Mouse (Mus musculus): ENCODE measurements around the gene Fam172a. TPM values are rescaled to one million over a fixed set of nuclear protein-coding genes. Genes with fewer than 3 reads are reported as not detected.

The Fam172a gene
- polyA plus RNA-seq, 1 experiment from 2014 or later: 32.9 TPM

DNA sequence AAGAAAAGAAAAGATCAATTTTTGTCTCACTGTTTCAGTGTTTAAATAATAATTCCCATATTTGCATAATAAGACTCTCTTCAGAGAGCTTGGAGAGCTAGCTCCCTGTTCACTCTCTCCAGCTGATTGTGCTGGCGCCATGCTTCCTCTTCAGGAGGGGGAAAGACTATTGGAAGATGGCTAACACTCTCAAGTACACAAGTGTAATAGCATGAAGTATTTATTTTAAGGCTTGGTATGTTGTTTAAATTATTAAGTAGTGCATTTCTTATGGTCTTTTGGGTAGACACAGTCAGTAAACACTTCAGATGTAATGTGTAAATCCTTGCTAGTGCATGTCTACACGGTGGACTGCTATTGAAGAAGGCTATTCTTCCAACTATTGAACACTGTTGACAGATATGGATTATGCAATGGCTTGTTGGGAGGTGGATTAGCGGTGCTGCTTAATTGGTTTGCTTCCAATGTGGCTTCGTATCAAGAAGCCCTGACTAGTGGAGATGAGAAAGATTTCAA is 422.1 kb downstream of the Fam172a start:
- WGBS: 93% methylated on average over 4 of the region's 4 CpGs
- no peak for DNase-seq (ENCODE audit: low spot score)
- no peak overlapping the region for H3K4me3 ChIP-seq
- H3K27me3 ChIP-seq (ENCODE audit: low read depth, poor library complexity, severe bottlenecking): no peaks in the 10 kb centered on the region
- no peaks in the 10 kb centered on the region for H3K36me3 ChIP-seq
- H3K9me3 ChIP-seq (replicated peaks): no peaks in the 10 kb centered on the region
- H3K4me1 ChIP-seq: no peaks in the 10 kb centered on the region
- no peak overlapping the region for H3K27ac ChIP-seq (replicated peaks)

DNA sequence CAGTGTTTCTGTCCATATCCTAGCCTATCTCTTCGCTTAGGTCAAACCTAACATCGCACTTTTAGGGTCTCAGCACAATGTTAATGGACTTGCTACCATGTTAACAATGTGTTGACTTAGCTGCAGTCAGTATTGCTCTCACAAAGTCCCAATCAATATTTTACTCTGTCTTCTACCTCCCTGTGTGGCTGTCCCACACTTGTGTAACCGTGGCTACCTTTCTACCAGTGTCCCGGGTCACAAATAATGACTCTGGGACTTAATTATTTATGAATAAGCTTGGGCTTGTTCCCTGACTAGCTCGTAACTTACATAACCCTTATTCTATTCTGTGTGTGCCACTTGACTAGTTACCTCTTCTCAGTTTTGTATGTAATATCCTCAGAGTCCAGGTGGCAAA is 455.6 kb downstream of the Fam172a start:
- Histone ChIP-seq H3K4me1 (peaks cover 27% of the 10 kb centered on the region), H3K27ac (replicated peaks) (no peak overlapping the region), H3K4me3 (no peak overlapping the region), H3K9me3 (replicated peaks) (no peaks in the 10 kb centered on the region), H3K27me3 (ENCODE audit: low read depth, poor library complexity, severe bottlenecking) (peaks cover 7% of the 10 kb centered on the region; the same call in 1 of the 2 replicates), H3K36me3 (no peaks in the 10 kb centered on the region)
- no peak for DNase-seq (ENCODE audit: low spot score)
- 91% methylated on average over 5 of the region's 5 CpGs for WGBS

- Histone ChIP-seq H3K9me3 (replicated peaks) (no peaks in the 10 kb centered on the region), H3K36me3 (no peaks in the 10 kb centered on the region), H3K4me3 (peak overlapping the region; percentile 76; the same call in 1 of the 2 replicates), H3K27me3 (ENCODE audit: low read depth, poor library complexity, severe bottlenecking) (peaks cover 40% of the 10 kb centered on the region), H3K27ac (replicated peaks) (peak overlapping the region; percentile 18; the same call in 1 of the 2 replicates), H3K4me1 (peaks cover 62% of the 10 kb centered on the region)
- 35% methylated on average over 2 of the region's 2 CpGs for WGBS
- DNase-seq (ENCODE audit: low spot score): peak; percentile 57
These were observed 460.3 kb downstream of the Fam172a start for GRCm38 (mm10) chr13:78162149-78162548.

- H3K27me3 ChIP-seq (ENCODE audit: low read depth, poor library complexity, severe bottlenecking): peaks cover 52% of the 10 kb centered on the region
- DNase-seq (ENCODE audit: low spot score): peak; percentile 92
- WGBS: under 1% methylated on average over 86 of the region's 86 CpGs
- H3K27ac ChIP-seq (replicated peaks): peak overlapping the region; percentile 90
- peak overlapping the region; percentile 76 for H3K4me3 ChIP-seq
- H3K4me1 ChIP-seq: peaks cover 74% of the 10 kb centered on the region
- no peaks in the 10 kb centered on the region for H3K36me3 ChIP-seq
- no peaks in the 10 kb centered on the region for H3K9me3 ChIP-seq (replicated peaks)
These were observed 461.5 kb downstream of the Fam172a start for GRCm38 (mm10) chr13:78163087-78163958.

DNA sequence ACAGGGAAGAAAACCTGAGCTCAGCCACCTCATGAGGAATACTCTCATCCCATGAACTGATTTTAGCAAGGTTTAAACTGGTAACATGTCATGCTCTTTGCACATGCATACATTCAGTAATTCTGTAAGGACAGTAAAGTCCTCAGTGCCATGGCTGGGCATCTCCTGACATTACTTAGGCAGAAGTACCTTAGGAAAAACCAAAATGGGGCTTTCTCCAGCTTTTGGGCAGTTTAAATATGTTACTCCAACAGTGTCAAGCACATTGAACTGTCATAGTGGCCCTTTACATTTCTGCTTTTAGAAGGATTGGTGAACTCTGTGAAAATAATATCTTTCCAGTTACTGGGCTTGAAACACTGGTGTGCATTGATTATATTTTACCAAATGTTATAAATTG is 463.1 kb downstream of the Fam172a start:
- DNase-seq (ENCODE audit: low spot score): no peak
- Histone ChIP-seq H3K4me1 (peaks cover 88% of the 10 kb centered on the region), H3K4me3 (peak overlapping the region; percentile 76), H3K36me3 (no peaks in the 10 kb centered on the region), H3K9me3 (replicated peaks) (no peaks in the 10 kb centered on the region), H3K27me3 (ENCODE audit: low read depth, poor library complexity, severe bottlenecking) (peaks cover 68% of the 10 kb centered on the region), H3K27ac (replicated peaks) (peak overlapping the region; percentile 90)

- no peaks in the 10 kb centered on the region for H3K9me3 ChIP-seq (replicated peaks)
- no peak overlapping the region for H3K4me3 ChIP-seq
- peaks cover 93% of the 10 kb centered on the region for H3K27me3 ChIP-seq (ENCODE audit: low read depth, poor library complexity, severe bottlenecking)
- no peak for DNase-seq (ENCODE audit: low spot score)
- whole genome bisulfite sequencing: 22% methylated on average over 4 of the region's 4 CpGs
- peak overlapping the region; percentile 90; the same call in 1 of the 2 replicates for H3K27ac ChIP-seq (replicated peaks)
- H3K4me1 ChIP-seq: peaks cover 84% of the 10 kb centered on the region
- H3K36me3 ChIP-seq: no peaks in the 10 kb centered on the region
These were observed 466.3 kb downstream of the Fam172a start for GRCm38 (mm10) chr13:78168166-78168565.

DNA sequence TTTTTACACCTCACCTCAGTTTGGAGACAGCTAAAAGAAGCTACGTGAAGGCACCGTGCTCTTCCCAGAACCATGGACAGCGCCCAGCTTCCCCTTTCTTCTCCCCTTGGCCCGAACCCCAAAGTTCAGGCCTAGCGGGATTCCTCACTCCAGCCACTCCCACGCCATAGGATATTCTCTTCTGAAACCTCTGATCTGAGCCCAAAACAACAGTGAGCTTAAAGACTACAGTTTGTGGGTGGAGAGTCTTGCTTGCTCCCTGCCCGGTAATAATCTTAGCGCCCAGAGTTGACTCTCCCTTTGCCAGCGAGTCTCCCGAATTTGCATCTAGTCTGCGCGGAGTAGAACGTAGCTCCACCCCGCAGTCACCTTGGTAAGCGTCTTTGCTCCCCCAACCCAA is 469.5 kb downstream of the Fam172a start:
- WGBS: under 1% methylated on average over 15 of the region's 15 CpGs
- H3K27me3 ChIP-seq (ENCODE audit: low read depth, poor library complexity, severe bottlenecking): peaks cover 100% of the 10 kb centered on the region
- DNase-seq (ENCODE audit: low spot score): peak; percentile 58
- H3K9me3 ChIP-seq (replicated peaks): no peaks in the 10 kb centered on the region
- H3K4me1 ChIP-seq: peaks cover 72% of the 10 kb centered on the region
- H3K27ac ChIP-seq (replicated peaks): peak overlapping the region; percentile 83
- no peaks in the 10 kb centered on the region for H3K36me3 ChIP-seq
- H3K4me3 ChIP-seq: peak overlapping the region; percentile 47

GRCm38 (mm10) chr13:78171984-78172636 is 470.3 kb downstream of the Fam172a start:
- WGBS: 1% methylated on average over 17 of the region's 17 CpGs

DNA sequence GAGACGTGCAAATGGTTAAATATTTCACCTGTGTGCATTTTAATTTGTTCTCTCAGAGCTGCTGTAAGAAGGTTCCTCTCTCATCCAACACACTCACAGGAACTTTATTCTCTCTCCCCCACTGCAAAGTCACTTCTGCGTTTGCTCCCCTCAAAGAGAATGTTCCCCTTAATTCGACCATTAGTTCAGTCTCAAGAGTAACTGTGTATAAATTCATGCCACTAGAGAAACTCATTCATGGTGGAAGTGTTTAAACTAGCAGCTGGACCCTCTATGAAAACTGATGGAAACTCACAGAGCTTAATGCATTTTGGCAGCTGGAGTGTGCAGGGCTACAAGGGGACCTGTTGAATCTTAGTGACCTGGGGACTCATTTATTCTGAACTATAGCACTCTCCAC is 471.0 kb downstream of the Fam172a start:
- Histone ChIP-seq H3K9me3 (replicated peaks) (no peaks in the 10 kb centered on the region), H3K36me3 (no peaks in the 10 kb centered on the region), H3K4me1 (peaks cover 61% of the 10 kb centered on the region), H3K27ac (replicated peaks) (peak overlapping the region; percentile 83; the same call in 1 of the 2 replicates), H3K4me3 (peak overlapping the region; percentile 47), H3K27me3 (ENCODE audit: low read depth, poor library complexity, severe bottlenecking) (peaks cover 100% of the 10 kb centered on the region)
- peak; percentile 15 for DNase-seq (ENCODE audit: low spot score)
- 3% methylated on average over 3 of the region's 3 CpGs for WGBS

More at GRCm38 (mm10) chr13:78171984-78172636, 470.3 kb downstream of the Fam172a start:
- peak; percentile 52 for DNase-seq (ENCODE audit: low spot score)
- Histone ChIP-seq H3K4me1 (peaks cover 69% of the 10 kb centered on the region), H3K4me3 (peak overlapping the region; percentile 47), H3K27ac (replicated peaks) (peak overlapping the region; percentile 83), H3K36me3 (no peaks in the 10 kb centered on the region), H3K9me3 (replicated peaks) (no peaks in the 10 kb centered on the region), H3K27me3 (ENCODE audit: low read depth, poor library complexity, severe bottlenecking) (peaks cover 100% of the 10 kb centered on the region)

- H3K27me3 ChIP-seq (ENCODE audit: low read depth, poor library complexity, severe bottlenecking): peaks cover 100% of the 10 kb centered on the region
These were observed 472.4 kb downstream of the Fam172a start for GRCm38 (mm10) chr13:78174191-78174590.

DNA sequence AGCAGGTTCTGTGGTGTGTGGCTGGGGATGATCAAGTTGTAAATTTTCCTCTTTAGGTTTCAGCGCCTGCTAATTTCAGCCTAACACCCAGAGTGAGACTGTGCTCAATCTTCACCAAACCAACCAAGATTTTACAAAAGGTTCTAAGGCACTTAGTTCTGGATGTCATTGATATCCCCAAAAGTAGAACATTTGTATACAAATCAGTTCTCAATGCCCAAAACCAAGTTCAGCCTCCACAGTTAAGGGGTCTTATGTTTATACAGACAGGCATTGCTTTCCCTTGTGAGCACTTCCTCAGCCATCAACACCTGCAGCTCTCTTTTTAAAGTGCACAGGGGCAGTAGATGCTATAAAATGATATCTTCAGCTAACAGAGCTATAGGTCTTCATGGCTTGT is 473.1 kb downstream of the Fam172a start:
- H3K36me3 ChIP-seq: no peaks in the 10 kb centered on the region
- DNase-seq (ENCODE audit: low spot score): peak; percentile 11
- H3K27me3 ChIP-seq (ENCODE audit: low read depth, poor library complexity, severe bottlenecking): peaks cover 100% of the 10 kb centered on the region
- H3K4me3 ChIP-seq: peak overlapping the region; percentile 56
- WGBS: 18% methylated on average over 1 of the region's 1 CpGs
- no peaks in the 10 kb centered on the region for H3K9me3 ChIP-seq (replicated peaks)
- H3K4me1 ChIP-seq: peaks cover 53% of the 10 kb centered on the region
- H3K27ac ChIP-seq (replicated peaks): peak overlapping the region; percentile 93

More at GRCm38 (mm10) chr13:78174191-78174590, 472.4 kb downstream of the Fam172a start:
- H3K9me3 ChIP-seq (replicated peaks): no peaks in the 10 kb centered on the region
- no peaks in the 10 kb centered on the region for H3K36me3 ChIP-seq
- H3K27ac ChIP-seq (replicated peaks): peak overlapping the region; percentile 93; the same call in 1 of the 2 replicates
- 6% methylated on average over 3 of the region's 3 CpGs for WGBS
- H3K4me3 ChIP-seq: peak overlapping the region; percentile 56; the same call in 1 of the 2 replicates
- DNase-seq (ENCODE audit: low spot score): peak; percentile 13
- peaks cover 53% of the 10 kb centered on the region for H3K4me1 ChIP-seq

GRCm38 (mm10) chr13:78175821-78176380 is 474.1 kb downstream of the Fam172a start:
- Histone ChIP-seq H3K9me3 (replicated peaks) (no peaks in the 10 kb centered on the region), H3K4me1 (peaks cover 53% of the 10 kb centered on the region), H3K27ac (replicated peaks) (peak overlapping the region; percentile 93), H3K36me3 (no peaks in the 10 kb centered on the region), H3K27me3 (ENCODE audit: low read depth, poor library complexity, severe bottlenecking) (peaks cover 100% of the 10 kb centered on the region), H3K4me3 (peak overlapping the region; percentile 56)
- DNase-seq (ENCODE audit: low spot score): peak; percentile 48
- 2% methylated on average over 8 of the region's 8 CpGs for WGBS

All from midbrain, embryonic 10.5 days (tissue).